16 mouse cellular contexts compared by ENCODE assay signal in genomic region chr10:92329661-92330060, GRCm38 (mm10).
"Had no signal": no experiment of that assay in that cellular context is flagged by ENCODE, and none has a peak within 500 bp of the region (broad histone marks: within the 10 kb centered on the region; RNA-seq: fewer than 3 reads in every experiment).

No protein-coding gene starts in this region.

- H3K4me2 ChIP-seq: lung, embryonic 15.5 days; midbrain, embryonic 11.5 days; midbrain, embryonic 13.5 days; midbrain, embryonic 15.5 days; neural tube, embryonic 12.5 days had no signal

- H3K4me1 ChIP-seq: megakaryocyte, embryonic 14.5 days had no signal

- H3K9ac ChIP-seq: lung, embryonic 15.5 days; midbrain, embryonic 13.5 days; midbrain, embryonic 15.5 days; neural tube, embryonic 12.5 days had no signal

- H3K36me3 ChIP-seq: lung, embryonic 15.5 days; midbrain, embryonic 13.5 days; midbrain, embryonic 15.5 days; neural tube, embryonic 12.5 days had no signal

- DNase-seq: lung, adult 2 months; lung, postnatal 14 days; lung, postnatal 36 days; right cerebral cortex, postnatal 14 days; spleen, adult 18-20 months; thymus, adult 18-20 months; thymus, postnatal 14 days; thymus, postnatal 36 days had no signal

- H3K9me3 ChIP-seq: lung, embryonic 15.5 days; midbrain, embryonic 13.5 days; midbrain, embryonic 15.5 days; neural tube, embryonic 12.5 days had no signal

- H3K27ac ChIP-seq: lung, embryonic 15.5 days; macrophage; midbrain, embryonic 13.5 days; midbrain, embryonic 15.5 days; neural tube, embryonic 12.5 days had no signal

- ATAC-seq: lung, postnatal 0 days had no signal

- H3K4me3 ChIP-seq: lung, embryonic 15.5 days; megakaryocyte, embryonic 14.5 days; midbrain, embryonic 13.5 days; midbrain, embryonic 15.5 days; neural tube, embryonic 12.5 days had no signal

- H3K27me3 ChIP-seq: lung, embryonic 15.5 days; megakaryocyte, embryonic 14.5 days; midbrain, embryonic 13.5 days; midbrain, embryonic 15.5 days; neural tube, embryonic 12.5 days had no signal
